Mouse (Mus musculus) kidney, adult 2 months (tissue): ENCODE measurements at regions not wholly inside any gene's neighbourhood (a gene's known extent, or its start where the extent isn't known, plus 50 kb on each side); places are given as distances from the start of the nearest gene placed in this dataset.

Experiments
- CTCF ChIP-seq: fragments of 200-500 bp; conservative IDR thresholded peaks from 2 replicates; pipeline ENCODE4 v1.5.1; 2011; ENCODE audit warnings: low read depth, mild to moderate bottlenecking, control low read depth, low read length, moderate library complexity, mixed read lengths; ENCODE audit not compliant: insufficient read depth, insufficient read length
- POLR2A ChIP-seq: fragments of 200-500 bp; IDR thresholded peaks from one replicate; pipeline ENCODE4 v1.6.1; 2011; ENCODE audit warnings: low read depth, low read length, control low read depth

- TF ChIP-seq CTCF (no peak), POLR2A (no peak)
Observed at GRCm38 (mm10) chr13:6802243-6803157, 153.9 kb upstream of the Pfkp start.
